8 mouse cellular contexts compared by ENCODE assay signal in the genomic region with DNA sequence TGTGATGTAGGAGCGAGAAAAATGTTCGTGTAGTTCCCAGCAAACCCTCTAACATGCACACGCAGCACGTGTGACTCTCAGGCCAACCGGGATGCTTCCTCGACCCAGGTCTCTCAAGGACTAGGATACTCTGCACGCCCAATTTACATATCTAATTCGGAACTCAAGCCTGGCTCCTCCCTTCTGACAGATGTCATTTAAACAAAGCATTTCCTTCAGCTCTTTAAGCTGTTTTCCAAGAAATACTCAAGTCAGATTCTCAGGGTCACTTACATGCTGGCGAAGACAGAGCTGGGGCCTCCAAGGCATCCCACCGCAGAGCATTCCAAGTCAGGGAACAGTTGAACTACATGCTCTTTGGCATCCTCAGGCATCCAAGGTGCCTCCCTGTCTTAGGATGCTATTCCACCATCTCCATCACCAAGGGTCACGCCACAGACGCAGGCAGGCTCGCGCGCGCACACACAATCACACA. TPM values are rescaled to one million over a fixed set of nuclear protein-coding genes. Genes with fewer than 3 reads are reported as not detected.
A peak's percentile ranks its signal among the peaks of the same experiment; 100 is the strongest.
DNase-seq lines count a peak whose midpoint lies in the region; ATAC-seq and TF ChIP-seq lines count a peak whose summit lies in the region.

No protein-coding gene starts in this region.

- H3K4me3 ChIP-seq in thymus, adult 2 months (ENCODE audit: control insufficient read depth, insufficient read depth, low read length) = peak overlapping the region; percentile 86
- peak overlapping the region; percentile 97 for H3K4me3 ChIP-seq in heart, embryonic 15.5 days
- H3K4me3 ChIP-seq in liver, embryonic 14.5 days (ENCODE audit: insufficient read depth in 1 of 2, low read depth in 2 of 2, low read length in 2 of 2) = peak overlapping the region; percentile 66 to 85
- H3K4me3 ChIP-seq in small intestine, adult 2 months (ENCODE audit: low read depth, low read length) = peak overlapping the region; percentile 81

- H3K27me3 ChIP-seq in thymus, adult 2 months (ENCODE audit: control insufficient read depth, insufficient read depth, low read length) = no peaks in the 10 kb centered on the region
- no peaks in the 10 kb centered on the region for H3K27me3 ChIP-seq in heart, embryonic 15.5 days
- no peaks in the 10 kb centered on the region for H3K27me3 ChIP-seq in liver, embryonic 14.5 days (ENCODE audit: control insufficient read depth, insufficient read depth, low read length)
- H3K27me3 ChIP-seq in small intestine, adult 2 months (ENCODE audit: control insufficient read depth, insufficient read depth, low read length) = no peaks in the 10 kb centered on the region

- 4% methylated on average over 16 of the region's 16 CpGs for WGBS in thymus, adult 2 months
- 1% methylated on average over 16 of the region's 16 CpGs for WGBS in heart, embryonic 15.5 days
- under 1% methylated on average over 16 of the region's 16 CpGs for WGBS in liver, embryonic 14.5 days (ENCODE audit: insufficient replicate concordance)
- WGBS in small intestine, adult 2 months = 1% methylated on average over 16 of the region's 16 CpGs

- TF ChIP-seq CTCF in thymus, adult 2 months (IDR thresholded peaks at IDR 0.05; ENCODE audit: borderline replicate concordance, control insufficient read depth, extremely low read depth, insufficient read depth, low read length, poor library complexity) = no peak
- no peak for TF ChIP-seq CTCF in liver, embryonic 14.5 days (IDR thresholded peaks at IDR 0.05; ENCODE audit: low read depth)
- TF ChIP-seq CTCF in small intestine, adult 2 months (IDR thresholded peaks at IDR 0.05; ENCODE audit: extremely low read depth, insufficient read length, insufficient replicate concordance, low read depth, low read length) = no peak

- TF ChIP-seq EP300 in liver, embryonic 14.5 days (IDR thresholded peaks at IDR 0.05; ENCODE audit: low read depth) = no peak

- peak overlapping the region; percentile 87 for H3K4me2 ChIP-seq in heart, embryonic 15.5 days
- H3K4me2 ChIP-seq in liver, embryonic 14.5 days (ENCODE audit: low read depth) = peak overlapping the region; percentile 95

- H3K9me3 ChIP-seq in heart, embryonic 15.5 days (replicated peaks) = no peaks in the 10 kb centered on the region
- no peaks in the 10 kb centered on the region for H3K9me3 ChIP-seq in liver, embryonic 14.5 days (ENCODE audit: control insufficient read depth, low read length)

- peaks cover 6% of the 10 kb centered on the region; the same call in 1 of the 2 replicates for H3K36me3 ChIP-seq in thymus, adult 2 months (ENCODE audit: control insufficient read depth, insufficient read depth, low read length)
- H3K36me3 ChIP-seq in heart, embryonic 15.5 days = peaks cover 30% of the 10 kb centered on the region
- peaks cover 13% of the 10 kb centered on the region; the same call in 1 of the 2 replicates for H3K36me3 ChIP-seq in liver, embryonic 14.5 days (replicated peaks; ENCODE audit: control insufficient read depth, insufficient read depth, low read depth)
- H3K36me3 ChIP-seq in small intestine, adult 2 months (ENCODE audit: control insufficient read depth, insufficient read depth, low read length) = peaks cover 20% of the 10 kb centered on the region

- H3K27ac ChIP-seq in thymus, adult 2 months (ENCODE audit: control insufficient read depth, insufficient read depth, low read length) = no peak overlapping the region
- peak overlapping the region; percentile 88 for H3K27ac ChIP-seq in heart, embryonic 15.5 days
- no peak overlapping the region for H3K27ac ChIP-seq in liver, embryonic 14.5 days
- peak overlapping the region; percentile 77; the same call in 1 of the 2 replicates for H3K27ac ChIP-seq in small intestine, adult 2 months (ENCODE audit: insufficient read depth, low read depth, low read length)

- H3K4me1 ChIP-seq in thymus, adult 2 months (replicated peaks; ENCODE audit: control insufficient read depth, insufficient read depth, low read length) = peaks cover 16% of the 10 kb centered on the region
- H3K4me1 ChIP-seq in heart, embryonic 15.5 days (replicated peaks) = peaks cover 24% of the 10 kb centered on the region
- peaks cover 7 to 12% of the 10 kb centered on the region in 2 experiments for H3K4me1 ChIP-seq in liver, embryonic 14.5 days (replicated peaks; ENCODE audit: control insufficient read depth in 2 of 2, insufficient read depth in 2 of 2, low read length in 1 of 2)
- H3K4me1 ChIP-seq in small intestine, adult 2 months (ENCODE audit: control insufficient read depth, insufficient read depth, insufficient read length, low read length) = peaks cover 9% of the 10 kb centered on the region; the same call in 1 of the 2 replicates

- peak overlapping the region; percentile 96 for H3K9ac ChIP-seq in heart, embryonic 15.5 days
- H3K9ac ChIP-seq in liver, embryonic 14.5 days (replicated peaks) = peak overlapping the region; percentile 77

- no peak for TF ChIP-seq POLR2A in thymus, adult 2 months (IDR thresholded peaks at IDR 0.05; ENCODE audit: control insufficient read depth, extremely low read depth, insufficient read depth, low read length, poor library complexity)
- no peak for TF ChIP-seq POLR2A in small intestine, adult 2 months (IDR thresholded peaks at IDR 0.05; ENCODE audit: low read depth, low read length)

- peak; percentile 42 to 72 for DNase-seq in adrenal gland, adult (ENCODE audit: inconsistent age in 2 of 2, low spot score in 1 of 2)
- DNase-seq in adrenal gland, adult 8-10 months = no peak
- no peak for DNase-seq in thymus, adult 2 months
- DNase-seq in thymus, postnatal 36 days = no peak
- peak in 2 of 3 experiments; percentile 26 to 49 for DNase-seq in liver, embryonic 14.5 days (ENCODE audit: low read depth in 3 of 3, low spot score in 3 of 3)
- no peak for DNase-seq in thymus, adult 18-20 months

- no peak for ATAC-seq in heart, embryonic 15.5 days (replicated peaks; ENCODE audit: insufficient number of reproducible peaks, insufficient read depth, low FRiP score, low read depth)
- ATAC-seq in liver, embryonic 14.5 days (ENCODE audit: insufficient read depth) = no peak

RNA-seq across cellular contexts. Expression of a gene that starts 1.0 kb away (rescaled TPM):
- 10 to 100 TPM; 21.0 to 36.9 (median 28.9) TPM for total RNA-seq in adrenal gland, adult 8-10 months (2022)
- 28.8 and 34.6 TPM in 2 replicates for polyA plus RNA-seq in thymus, adult 2 months (2012; rRNA removed)
- polyA plus RNA-seq in heart, embryonic 15.5 days (2015; fragmentation: Nextera tagmentation; extraction: Ambion mirVana) = 11.6 and 16.7 TPM in 2 replicates
- polyA plus RNA-seq in liver, embryonic 14.5 days (2012; rRNA removed) = 5.1 and 5.3 TPM in 2 replicates
- 4.1 and 4.6 TPM in 2 replicates for polyA plus RNA-seq in liver, embryonic 14.5 days (2014; fragmentation: Nextera tagmentation; extraction: Ambion mirVana)
- polyA plus RNA-seq in small intestine, adult 2 months (2012; rRNA removed) = 10.8 and 11.5 TPM in 2 replicates

RNA-seq across cellular contexts. Expression of a gene that starts 40.7 kb away (rescaled TPM):
- 10 to 100 TPM; 23.4 to 28.1 (median 24.4) TPM for total RNA-seq in adrenal gland, adult 8-10 months (2022)
- polyA plus RNA-seq in thymus, adult 2 months (2012; rRNA removed) = 66.7 and 70.0 TPM in 2 replicates
- polyA plus RNA-seq in heart, embryonic 15.5 days (2015; fragmentation: Nextera tagmentation; extraction: Ambion mirVana) = 18.0 and 24.4 TPM in 2 replicates
- 2.1 and 2.7 TPM in 2 replicates for polyA plus RNA-seq in liver, embryonic 14.5 days (2012; rRNA removed)
- 1.7 and 1.9 TPM in 2 replicates for polyA plus RNA-seq in liver, embryonic 14.5 days (2014; fragmentation: Nextera tagmentation; extraction: Ambion mirVana)
- 8.5 and 19.6 TPM in 2 replicates for polyA plus RNA-seq in small intestine, adult 2 months (2012; rRNA removed)

RNA-seq across cellular contexts. Expression of a gene that starts 53.2 kb away (rescaled TPM):
- 1 to 10 TPM in 2 of 4 experiments, under 1 TPM in 2; 0.41 to 2.9 (median 1.6) TPM for total RNA-seq in adrenal gland, adult 8-10 months (2022)
- polyA plus RNA-seq in thymus, adult 2 months (2012; rRNA removed) = 0.26 and 0.32 TPM in 2 replicates
- 0.20 and 0.33 TPM in 2 replicates for polyA plus RNA-seq in heart, embryonic 15.5 days (2015; fragmentation: Nextera tagmentation; extraction: Ambion mirVana)
- polyA plus RNA-seq in liver, embryonic 14.5 days (2012; rRNA removed) = 0.04 TPM in 2 replicates
- polyA plus RNA-seq in liver, embryonic 14.5 days (2014; fragmentation: Nextera tagmentation; extraction: Ambion mirVana) = not detected in 2 replicates
- 0.04 TPM in 1 of 2 replicates, not detected in the other for polyA plus RNA-seq in small intestine, adult 2 months (2012; rRNA removed)

Comparison
In these comparisons a context has a peak if more than half of its experiments do, and no peak if none do; other contexts are left out.
1. DNase-seq: peak in adrenal gland, adult (2 of 2) and liver, embryonic 14.5 days (2 of 3); none in adrenal gland, adult 8-10 months (single experiment), thymus, adult 2 months (single experiment), thymus, postnatal 36 days (0 of 2) and thymus, adult 18-20 months (0 of 2).
2. H3K27ac ChIP-seq: peak in heart, embryonic 15.5 days (single experiment) and small intestine, adult 2 months (single experiment); none in thymus, adult 2 months (single experiment) and liver, embryonic 14.5 days (single experiment).
3. Peak in every context shown above with its lines, with median percentiles within 50 percentile points of each other: H3K4me3 ChIP-seq.